Mouse (Mus musculus) heart, embryonic 16.5 days (tissue): ENCODE measurements around the gene Nfat5. TPM values are rescaled to one million over a fixed set of nuclear protein-coding genes. Genes with fewer than 3 reads are reported as not detected.

ENCODE experiments used
- ATAC-seq: fragments of 200-750 bp; cut with Nextera tagmentation; replicated peaks from 2 replicates; pipeline ENCODE4 v1.8.0; 2017; ENCODE audit warnings: moderate number of reproducible peaks; ENCODE audit not compliant: insufficient read depth, low FRiP score; ENCODE audit errors: extremely low read depth
- H3K27ac ChIP-seq: fragments of 300-500 bp; sonication (generic); 2 replicates; pipeline ENCODE4 v1.5.1; 2014; ENCODE audit warnings: mild to moderate bottlenecking, low read length, control low read depth, moderate library complexity
- H3K27me3 ChIP-seq: fragments of 300-500 bp; sonication (generic); 2 replicates; pipeline ENCODE4 v1.6.1; 2014; ENCODE audit warnings: low read length, mixed read lengths; ENCODE audit not compliant: control insufficient read depth, insufficient read depth
- H3K36me3 ChIP-seq: fragments of 300-500 bp; sonication (generic); 2 replicates; pipeline ENCODE4 v1.6.1; 2014; ENCODE audit not compliant: control insufficient read depth, insufficient read depth
- H3K4me1 ChIP-seq: fragments of 300-500 bp; sonication (generic); 2 replicates; pipeline ENCODE4 v1.6.1; 2014; ENCODE audit warnings: low read length, mixed read lengths; ENCODE audit not compliant: control insufficient read depth, insufficient read depth
- H3K4me2 ChIP-seq: fragments of 300-500 bp; sonication (generic); 2 replicates; pipeline ENCODE4 v1.6.1; 2014; ENCODE audit warnings: low read depth, mild to moderate bottlenecking, control low read depth, low read length
- H3K4me3 ChIP-seq: fragments of 300-500 bp; sonication (generic); 2 replicates; pipeline ENCODE4 v1.5.1; 2014; ENCODE audit warnings: mild to moderate bottlenecking, control low read depth, low read length
- H3K9ac ChIP-seq: fragments of 300-500 bp; sonication (generic); 2 replicates; pipeline ENCODE4 v1.6.1; 2014; ENCODE audit warnings: low read length, control low read depth
- H3K9me3 ChIP-seq: fragments of 300-500 bp; sonication (generic); replicated peaks from 2 replicates; pipeline ENCODE4 v1.6.1; 2016; ENCODE audit warnings: low read length; ENCODE audit not compliant: control insufficient read depth
- WGBS: fragments of 180-500 bp; shearing (Covaris S2); extraction: QIAGEN DNeasy Blood & Tissue Kit; methylation state at CpG from one replicate; pipeline ENCODE4 v1.1.7; 2014; 5-methylcytosine and 5-hydroxymethylcytosine counted together
- polyA plus RNA-seq: library from polyadenylated mRNA; unstranded; fragments of >200 nt; fragmentation: Nextera tagmentation; extraction: Ambion mirVana; gene quantifications from 2 replicates; pipeline ENCODE4 v1.2.1, GENCODE M21; 2015

Nfat5 gene
- 10.2 and 10.7 TPM in 2 replicates for polyA plus RNA-seq

GRCm38 (mm10) chr8:107292928-107293601 is at the start of gene Nfat5:
Gene Nfat5 (plus strand): TSS chr8:107293470.
- Histone ChIP-seq H3K4me3 (peak within 1 kb of the TSS; percentile 77), H3K27ac (peak within 1 kb of the TSS; percentile 99), H3K9me3 (no peaks in the 10 kb centered on the region), H3K4me1 (peaks cover 12% of the 10 kb centered on the region), H3K9ac (peak within 1 kb of the TSS; percentile 88), H3K36me3 (no peaks in the 10 kb centered on the region), H3K4me2 (peak within 1 kb of the TSS; percentile 80), H3K27me3 (no peaks in the 10 kb centered on the region)
- ATAC-seq, result peak; percentile 93
- WGBS, result under 1% methylated on average over 49 of the region's 49 CpGs

- Histone ChIP-seq H3K27me3 (no peaks in the 10 kb centered on the region), H3K4me1 (no peaks in the 10 kb centered on the region), H3K4me3 (no peak overlapping the region), H3K36me3 (no peaks in the 10 kb centered on the region), H3K9ac (no peak overlapping the region), H3K9me3 (no peaks in the 10 kb centered on the region), H3K4me2 (no peak overlapping the region), H3K27ac (no peak overlapping the region)
- no peak for ATAC-seq
- WGBS, result 77% methylated on average over 8 of the region's 8 CpGs
Observed at GRCm38 (mm10) chr8:107244218-107244617, 49.1 kb upstream of the Nfat5 start.

GRCm38 (mm10) chr8:107248456-107248855 is 44.8 kb upstream of the Nfat5 start:
- no peak overlapping the region for H3K4me3 ChIP-seq
- no peak overlapping the region for H3K27ac ChIP-seq
- H3K4me1 ChIP-seq, result peaks cover 12% of the 10 kb centered on the region
- ATAC-seq, result no peak
- H3K4me2 ChIP-seq, result no peak overlapping the region
- 61% methylated on average over 6 of the region's 6 CpGs for WGBS
- no peaks in the 10 kb centered on the region for H3K36me3 ChIP-seq
- no peaks in the 10 kb centered on the region for H3K9me3 ChIP-seq
- H3K9ac ChIP-seq, result no peak overlapping the region
- H3K27me3 ChIP-seq, result no peaks in the 10 kb centered on the region

GRCm38 (mm10) chr8:107251481-107252104 is 41.7 kb upstream of the Nfat5 start:
- Histone ChIP-seq H3K27ac (no peak overlapping the region), H3K4me3 (no peak overlapping the region), H3K36me3 (no peaks in the 10 kb centered on the region), H3K4me2 (no peak overlapping the region), H3K27me3 (no peaks in the 10 kb centered on the region), H3K9ac (no peak overlapping the region), H3K9me3 (no peaks in the 10 kb centered on the region), H3K4me1 (peaks cover 19% of the 10 kb centered on the region)
- 62% methylated on average over 5 of the region's 5 CpGs for WGBS
- ATAC-seq, result 0 out of 2 replicates have a peak, but pooled peaks have one; percentile 21

- H3K9ac ChIP-seq, result no peak overlapping the region
Observed at GRCm38 (mm10) chr8:107253121-107253520, 40.1 kb upstream of the Nfat5 start.

GRCm38 (mm10) chr8:107254403-107254802 is 38.9 kb upstream of the Nfat5 start:
- no peak overlapping the region for H3K9ac ChIP-seq
- H3K36me3 ChIP-seq, result no peaks in the 10 kb centered on the region
- no peaks in the 10 kb centered on the region for H3K9me3 ChIP-seq
- 39% methylated on average over 3 of the region's 3 CpGs for WGBS
- H3K27ac ChIP-seq, result peak overlapping the region; percentile 17; the same call in 1 of the 2 replicates
- peaks cover 19% of the 10 kb centered on the region for H3K4me1 ChIP-seq
- no peaks in the 10 kb centered on the region for H3K27me3 ChIP-seq
- no peak overlapping the region for H3K4me2 ChIP-seq
- ATAC-seq, result no peak
- H3K4me3 ChIP-seq, result no peak overlapping the region

More at GRCm38 (mm10) chr8:107253121-107253520, 40.1 kb upstream of the Nfat5 start:
- Histone ChIP-seq H3K4me1 (peaks cover 19% of the 10 kb centered on the region), H3K9me3 (no peaks in the 10 kb centered on the region), H3K4me3 (no peak overlapping the region), H3K27ac (no peak overlapping the region), H3K36me3 (no peaks in the 10 kb centered on the region), H3K4me2 (no peak overlapping the region), H3K27me3 (no peaks in the 10 kb centered on the region)
- WGBS, result 54% methylated on average over 6 of the region's 6 CpGs
- no peak for ATAC-seq

- no peaks in the 10 kb centered on the region for H3K9me3 ChIP-seq
- H3K36me3 ChIP-seq, result no peaks in the 10 kb centered on the region
- H3K27ac ChIP-seq, result peak overlapping the region; percentile 49
- H3K4me3 ChIP-seq, result no peak overlapping the region
- 57% methylated on average over 11 of the region's 11 CpGs for WGBS
- H3K27me3 ChIP-seq, result no peaks in the 10 kb centered on the region
- peaks cover 19% of the 10 kb centered on the region for H3K4me1 ChIP-seq
- no peak overlapping the region for H3K9ac ChIP-seq
- no peak overlapping the region for H3K4me2 ChIP-seq
- 0 out of 2 replicates have a peak, but pooled peaks have one; percentile 29 for ATAC-seq
Observed at GRCm38 (mm10) chr8:107254951-107255457, 38.3 kb upstream of the Nfat5 start.

GRCm38 (mm10) chr8:107257223-107257622 is 36.0 kb upstream of the Nfat5 start:
- H3K27ac ChIP-seq, result no peak overlapping the region
- no peak for ATAC-seq
- H3K4me3 ChIP-seq, result no peak overlapping the region
- H3K9ac ChIP-seq, result no peak overlapping the region
- no peak overlapping the region for H3K4me2 ChIP-seq
- no peaks in the 10 kb centered on the region for H3K27me3 ChIP-seq
- WGBS, result 68% methylated on average over 5 of the region's 5 CpGs
- H3K4me1 ChIP-seq, result peaks cover 7% of the 10 kb centered on the region
- no peaks in the 10 kb centered on the region for H3K9me3 ChIP-seq
- H3K36me3 ChIP-seq, result no peaks in the 10 kb centered on the region

GRCm38 (mm10) chr8:107260120-107260519 is 33.1 kb upstream of the Nfat5 start:
- no peak overlapping the region for H3K9ac ChIP-seq
- no peak overlapping the region for H3K4me3 ChIP-seq
- WGBS, result 85% methylated on average over 6 of the region's 6 CpGs
- no peak overlapping the region for H3K27ac ChIP-seq
- H3K9me3 ChIP-seq, result no peaks in the 10 kb centered on the region; the same call in 1 of the 2 replicates
- H3K4me2 ChIP-seq, result no peak overlapping the region
- H3K36me3 ChIP-seq, result no peaks in the 10 kb centered on the region
- no peak for ATAC-seq
- H3K4me1 ChIP-seq, result no peaks in the 10 kb centered on the region
- no peaks in the 10 kb centered on the region for H3K27me3 ChIP-seq
